Mouse (Mus musculus): Measurements from ENCODE around the gene Rarres2.

- TF ChIP-seq CTCF (conservative IDR thresholded peaks at IDR 0.05 in 1 of 2, IDR thresholded peaks at IDR 0.05 in 1 of 2; ENCODE audit: low read depth in 2 of 2, low read length in 2 of 2), result no peak
- no peak for TF ChIP-seq POLR2A (IDR thresholded peaks at IDR 0.05; ENCODE audit: low read depth, low read length)
- no peak for TF ChIP-seq ETS1 (conservative IDR thresholded peaks at IDR 0.05; ENCODE audit: low read depth, low read length)
- TF ChIP-seq USF1 (IDR thresholded peaks at IDR 0.05; ENCODE audit: low read depth, low read length), result no peak
- no peak for TF ChIP-seq MAZ (IDR thresholded peaks at IDR 0.05; ENCODE audit: low read depth, low read length)
Observed at GRCm38 (mm10) chr6:48573280-48573679, 691 bp upstream of the Rarres2 start.

Data from CH12.LX (cell line).